Mouse (Mus musculus) liver, postnatal 0 days (tissue): ENCODE data around the gene Ap2b1. TPM values are rescaled to one million over a fixed set of nuclear protein-coding genes. Genes with fewer than 3 reads are reported as not detected.
"Not testable (repeated sequence)": the region's sequence is repeated elsewhere in the genome, so short reads cannot be mapped to it uniquely, and the experiment has no call there.

Experiments used
- ATAC-seq: fragments of 200-750 bp; cut with Nextera tagmentation; 2 replicates; pipeline ENCODE4 v1.8.0; 2017; ENCODE audit warnings: mild to moderate bottlenecking, moderate library complexity
- DNase-seq: peaks from one replicate; pipeline ENCODE4 v3.0.0-alpha.2; 2016
- H3K27ac ChIP-seq: fragments of 300-500 bp; sonication (generic); 2 replicates; pipeline ENCODE4 v1.5.1; 2014; ENCODE audit warnings: antibody characterized with exemption, moderate library complexity, mild to moderate bottlenecking, low read depth
- H3K27me3 ChIP-seq: fragments of 300-500 bp; sonication (generic); 2 replicates; pipeline ENCODE4 v1.6.1; 2014; ENCODE audit warnings: low read length, control low read depth, mixed read lengths; ENCODE audit not compliant: insufficient read depth
- H3K36me3 ChIP-seq: fragments of 300-500 bp; sonication (generic); replicated peaks from 2 replicates; pipeline ENCODE4 v1.6.1; 2014; ENCODE audit warnings: mild to moderate bottlenecking, control low read depth, low read length, moderate library complexity, mixed read lengths; ENCODE audit not compliant: insufficient read depth
- H3K4me1 ChIP-seq: fragments of 300-500 bp; sonication (generic); 2 replicates; pipeline ENCODE4 v1.6.1; 2014; ENCODE audit warnings: antibody characterized with exemption, mild to moderate bottlenecking, control low read depth; ENCODE audit not compliant: insufficient read depth
- H3K4me2 ChIP-seq: fragments of 300-500 bp; sonication (generic); 2 replicates; pipeline ENCODE4 v1.6.1; 2014; ENCODE audit warnings: low read depth, mild to moderate bottlenecking, low read length, moderate library complexity, mixed read lengths
- H3K4me3 ChIP-seq: fragments of 300-500 bp; sonication (generic); 2 replicates; pipeline ENCODE4 v1.5.1; 2014; ENCODE audit warnings: low read depth, low read length
- H3K9ac ChIP-seq: fragments of 300-500 bp; sonication (generic); replicated peaks from 2 replicates; pipeline ENCODE4 v1.6.1; 2014; ENCODE audit warnings: mild to moderate bottlenecking, moderate library complexity
- H3K9me3 ChIP-seq: fragments of 300-500 bp; sonication (generic); 2 replicates; pipeline ENCODE4 v1.6.1; 2016; ENCODE audit warnings: mild to moderate bottlenecking, control low read depth, low read length, mixed read lengths
- CTCF ChIP-seq: sonication (generic); IDR thresholded peaks from 2 replicates; pipeline ENCODE4 v1.5.1; 2016; ENCODE audit warnings: antibody characterized with exemption, low read depth
- EP300 ChIP-seq: IDR thresholded peaks from 2 replicates; pipeline ENCODE4 v1.6.1; 2016; ENCODE audit warnings: antibody characterized with exemption, low read depth, mild to moderate bottlenecking
- WGBS: fragments of 180-500 bp; shearing (Covaris S2); extraction: QIAGEN DNeasy Blood & Tissue Kit; methylation state at CpG from one replicate; pipeline ENCODE4 v1.1.7; 2014; ENCODE audit not compliant: insufficient replicate concordance; 5-methylcytosine and 5-hydroxymethylcytosine counted together
- polyA plus RNA-seq: library from polyadenylated mRNA; unstranded; fragments of >200 nt; fragmentation: Nextera tagmentation; extraction: Ambion mirVana; gene quantifications from 2 replicates; pipeline ENCODE4 v1.2.1, GENCODE M21; 2015

Gene Ap2b1
- polyA plus RNA-seq, 1 experiment from 2014 or later: 8.3 TPM

DNA sequence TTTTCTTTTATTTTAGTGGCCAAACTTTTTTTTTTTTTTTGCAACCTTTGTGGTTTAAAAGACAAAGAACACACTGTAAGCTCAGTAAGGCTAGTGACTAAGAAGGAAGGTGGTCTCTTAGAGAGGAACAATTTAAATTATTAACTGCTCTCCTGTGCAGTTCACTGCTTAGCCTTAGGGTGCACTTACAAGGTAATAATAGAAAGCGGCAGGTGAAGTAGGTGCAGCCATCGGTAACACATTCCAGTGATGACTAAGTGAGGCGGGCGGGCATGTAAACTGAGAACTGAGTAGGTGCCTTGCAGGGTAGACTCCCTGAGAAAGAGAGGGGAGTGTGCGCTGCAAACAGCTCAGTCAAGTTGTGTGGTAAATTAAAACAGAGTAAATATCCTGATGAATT lies 4.9 kb downstream of the Ap2b1 start:
- H3K27ac ChIP-seq: no peak overlapping the region
- DNase-seq (no peak), ATAC-seq (no peak)
- peak overlapping the region; percentile 96 for H3K4me3 ChIP-seq
- H3K27me3 ChIP-seq: no peaks in the 10 kb centered on the region
- 71% methylated on average over 5 of the region's 5 CpGs for WGBS
- 0 out of 2 replicates have a peak overlapping the region, but pooled peaks have one; percentile 9 for H3K9ac ChIP-seq
- TF ChIP-seq EP300 (no peak), CTCF (no peak)
- peak overlapping the region; percentile 86 for H3K4me2 ChIP-seq
- no peaks in the 10 kb centered on the region for H3K9me3 ChIP-seq
- H3K36me3 ChIP-seq: peaks cover 9% of the 10 kb centered on the region; the same call in 1 of the 2 replicates
- peaks cover 21% of the 10 kb centered on the region for H3K4me1 ChIP-seq

- Histone ChIP-seq H3K27ac (no peak overlapping the region), H3K9ac (no peak overlapping the region), H3K36me3 (peaks cover 9% of the 10 kb centered on the region; the same call in 1 of the 2 replicates), H3K9me3 (no peaks in the 10 kb centered on the region), H3K4me2 (no peak overlapping the region), H3K27me3 (no peaks in the 10 kb centered on the region), H3K4me1 (peaks cover 21% of the 10 kb centered on the region), H3K4me3 (no peak overlapping the region)
- WGBS: 93% methylated on average over 2 of the region's 2 CpGs
- no peak for TF ChIP-seq EP300
- no peak for TF ChIP-seq CTCF
- ATAC-seq: no peak
- no peak for DNase-seq
Observed at GRCm38 (mm10) chr11:83304485-83304884, 5.7 kb downstream of the Ap2b1 start.

GRCm38 (mm10) chr11:83306700-83307253 lies 8.0 kb downstream of the Ap2b1 start:
- DNase-seq (no peak), ATAC-seq (no peak)
- no peaks in the 10 kb centered on the region for H3K27me3 ChIP-seq
- H3K4me1 ChIP-seq: peaks cover 20% of the 10 kb centered on the region
- no peak overlapping the region for H3K4me3 ChIP-seq
- H3K27ac ChIP-seq: no peak overlapping the region
- H3K9ac ChIP-seq: no peak overlapping the region
- WGBS: 78% methylated on average over 4 of the region's 4 CpGs
- TF ChIP-seq EP300: no peak
- no peak for TF ChIP-seq CTCF
- H3K9me3 ChIP-seq: no peaks in the 10 kb centered on the region
- no peak overlapping the region for H3K4me2 ChIP-seq
- peaks cover 17% of the 10 kb centered on the region; the same call in 1 of the 2 replicates for H3K36me3 ChIP-seq

GRCm38 (mm10) chr11:83312471-83312870 lies 13.6 kb downstream of the Ap2b1 start:
- Histone ChIP-seq H3K36me3 (peaks cover 36% of the 10 kb centered on the region), H3K4me3 (no peak overlapping the region), H3K4me2 (no peak overlapping the region), H3K9me3 (no peaks in the 10 kb centered on the region), H3K27ac (no peak overlapping the region), H3K9ac (no peak overlapping the region), H3K27me3 (no peaks in the 10 kb centered on the region), H3K4me1 (0 out of 2 replicates have a peak, but pooled peaks cover 2% of the 10 kb centered on the region)
- 79% methylated on average over 5 of the region's 5 CpGs for WGBS
- DNase-seq (no peak), ATAC-seq (no peak)
- TF ChIP-seq CTCF (no peak), EP300 (no peak)

DNA sequence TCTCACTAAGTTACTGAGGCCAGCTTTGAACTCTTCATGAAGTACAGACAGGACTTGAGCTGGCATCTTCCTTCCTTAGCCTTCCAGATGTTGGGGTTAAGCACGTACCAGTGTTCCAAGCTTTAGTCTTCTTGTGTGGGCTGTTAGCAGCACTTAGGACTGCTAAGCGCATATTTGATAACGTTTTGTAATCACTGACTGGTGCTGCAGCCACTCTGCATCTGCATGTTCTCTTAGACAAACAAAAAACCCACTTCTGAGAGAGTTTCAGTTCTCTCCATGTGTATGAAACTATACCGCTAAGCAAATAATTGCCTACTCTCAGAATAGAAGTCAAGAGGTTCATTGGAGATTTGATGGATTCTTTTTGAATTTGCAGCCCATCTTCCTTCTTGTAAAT lies 20.2 kb downstream of the Ap2b1 start:
- 0 out of 2 replicates have a peak, but pooled peaks have one; percentile 32 for TF ChIP-seq EP300
- no peak for TF ChIP-seq CTCF
- Histone ChIP-seq H3K36me3 (peaks cover 43% of the 10 kb centered on the region), H3K27ac (peak overlapping the region; percentile 65), H3K9ac (no peak overlapping the region), H3K9me3 (no peaks in the 10 kb centered on the region), H3K27me3 (no peaks in the 10 kb centered on the region), H3K4me3 (no peak overlapping the region), H3K4me1 (no peaks in the 10 kb centered on the region), H3K4me2 (no peak overlapping the region)
- peak; percentile 62 for ATAC-seq
- no peak for DNase-seq
- 56% methylated on average over 4 of the region's 4 CpGs for WGBS

- H3K9me3 ChIP-seq, H3K27ac ChIP-seq, ATAC-seq, H3K27me3 ChIP-seq, H3K4me3 ChIP-seq, H3K4me1 ChIP-seq, H3K4me2 ChIP-seq, DNase-seq, H3K9ac ChIP-seq: not testable (repeated sequence)
- 89% methylated on average over 3 of the region's 3 CpGs for WGBS
- TF ChIP-seq CTCF: peak; percentile 29; the same call in 1 of the 2 replicates
- H3K36me3 ChIP-seq: peaks cover 74% of the 10 kb centered on the region
Observed at GRCm38 (mm10) chr11:83326692-83327091, 27.9 kb downstream of the Ap2b1 start.
